Mouse (Mus musculus) A20 (cell line): ENCODE results near the gene Evc.

ENCODE experiments used
- DNase-seq: peaks from one replicate; pipeline ENCODE4 v3.0.0-alpha.2; 2011; ENCODE audit warnings: low read depth, low spot score

The Evc gene

GRCm38 (mm10) chr5:37242360-37243168, 94.1 kb downstream of the Evc start:
- DNase-seq: no peak

GRCm38 (mm10) chr5:37241651-37242151, 95.0 kb downstream of the Evc start, which contains the start of gene Crmp1:
Gene Crmp1 (plus strand): TSS chr5:37241940.
- no peak for DNase-seq

DNA sequence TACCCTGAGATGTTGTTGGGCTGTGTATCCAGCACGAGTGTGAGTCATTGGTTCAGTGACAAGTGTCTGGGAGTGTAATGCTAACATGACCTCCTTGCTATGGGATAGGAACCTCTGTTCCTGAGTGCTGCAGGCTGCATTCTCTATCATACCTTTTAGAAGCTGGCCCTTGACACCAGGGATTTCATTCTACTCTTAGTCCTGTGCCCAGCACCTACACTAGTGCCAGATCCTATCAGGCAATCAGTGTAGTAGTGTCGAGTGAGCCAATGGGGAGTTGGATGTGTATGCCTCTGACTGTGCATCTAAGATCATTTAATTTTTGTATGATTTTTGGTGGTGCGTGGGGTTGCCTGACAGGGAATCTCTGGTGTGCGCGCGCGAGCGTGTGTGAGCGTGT, 95.5 kb downstream of the Evc start:
- no peak for DNase-seq

GRCm38 (mm10) chr5:37240550-37240949, 96.1 kb downstream of the Evc start:
- DNase-seq: peak; percentile 12
